Mouse (Mus musculus) mesoderm, embryonic 11.5 days (tissue): ENCODE measurements around the gene Slbp.

Source experiments
- DNase-seq: peaks from one replicate; pipeline ENCODE4 v3.0.0-alpha.2; 2012; ENCODE audit warnings: low read depth, low spot score

Gene Slbp

GRCm38 (mm10) chr5:33681611-33682388 lies 29.4 kb upstream of the Slbp start:
- no peak for DNase-seq

GRCm38 (mm10) chr5:33681044-33681443 lies 28.7 kb upstream of the Slbp start:
- DNase-seq: no peak

- DNase-seq: no peak
These were observed 25.9 kb upstream of the Slbp start for GRCm38 (mm10) chr5:33678244-33678643.

- DNase-seq: peak; percentile 77
These were observed 23.6 kb upstream of the Slbp start for GRCm38 (mm10) chr5:33675964-33676363.

- DNase-seq: peak; percentile 16
These were observed 22.1 kb upstream of the Slbp start for GRCm38 (mm10) chr5:33674439-33674838.

- no peak for DNase-seq
These were observed 19.3 kb upstream of the Slbp start for GRCm38 (mm10) chr5:33671659-33672058.

GRCm38 (mm10) chr5:33668223-33668622 lies 15.8 kb upstream of the Slbp start:
- DNase-seq: peak; percentile 37

- no peak for DNase-seq
These were observed 6.3 kb upstream of the Slbp start for GRCm38 (mm10) chr5:33658664-33659050.

- peak; percentile 98 for DNase-seq
These were observed 5.7 kb upstream of the Slbp start, which contains the start of the genes Tacc3 and Tmem129 for GRCm38 (mm10) chr5:33657787-33658663. TSS of gene Tacc3 (plus strand) at chr5:33658128. TSS of gene Tmem129 (minus strand) at chr5:33658416.

- DNase-seq: no peak
These were observed 4.9 kb upstream of the Slbp start for GRCm38 (mm10) chr5:33657251-33657786.

- no peak for DNase-seq
These were observed 4.4 kb upstream of the Slbp start for GRCm38 (mm10) chr5:33656739-33657138.

GRCm38 (mm10) chr5:33655251-33655840 lies 3.0 kb upstream of the Slbp start:
- no peak for DNase-seq

GRCm38 (mm10) chr5:33654424-33654823 lies 2.0 kb upstream of the Slbp start:
- DNase-seq: no peak

GRCm38 (mm10) chr5:33652783-33653173 lies 404 bp upstream of the Slbp start:
- DNase-seq: no peak

GRCm38 (mm10) chr5:33651541-33651920 lies 843 bp downstream of the Slbp start:
- DNase-seq: no peak

GRCm38 (mm10) chr5:33651017-33651416 lies 1.4 kb downstream of the Slbp start:
- DNase-seq: no peak

- peak; percentile 54 for DNase-seq
These were observed 11.7 kb downstream of the Slbp start for GRCm38 (mm10) chr5:33640652-33641051.

GRCm38 (mm10) chr5:33638826-33639225 lies 13.5 kb downstream of the Slbp start:
- no peak for DNase-seq

- no peak for DNase-seq
These were observed 14.6 kb downstream of the Slbp start for GRCm38 (mm10) chr5:33637606-33638350.

- no peak for DNase-seq
These were observed 17.0 kb downstream of the Slbp start for GRCm38 (mm10) chr5:33635361-33635760.

GRCm38 (mm10) chr5:33632526-33632925 lies 19.8 kb downstream of the Slbp start:
- DNase-seq: no peak
